Mouse (Mus musculus): ENCODE measurements around the gene Lage3.
"Not testable (repeated sequence)": the region's sequence is repeated elsewhere in the genome, so short reads cannot be mapped to it uniquely, and the experiment has no call there.

Gene Lage3

DNA sequence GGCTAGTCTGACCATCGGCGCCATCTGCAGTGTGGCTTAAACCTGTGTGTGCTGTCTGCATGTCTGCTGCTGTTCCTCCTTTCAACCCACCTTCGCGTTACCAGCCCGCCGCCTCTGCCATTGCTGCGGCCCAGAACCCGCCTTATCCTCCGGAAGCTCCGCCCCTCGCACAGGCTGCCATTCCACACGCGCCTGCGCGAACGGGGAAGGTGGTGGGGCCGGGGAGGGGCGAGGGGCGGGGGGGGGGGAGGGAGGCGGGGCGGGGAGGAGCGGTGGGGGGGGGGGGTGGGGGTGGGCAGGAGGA is at the start of gene Lage3:
TSS of gene Lage3 (minus strand) at position 152 of the 304 bp plus-strand sequence.
- DNase-seq = peak; percentile 99

GRCm38 (mm10) chrX:74400136-74400535 is 46.7 kb upstream of the Lage3 start:
- no peak for DNase-seq

- peak; percentile 99 for DNase-seq
Measured at GRCm38 (mm10) chrX:74392535-74393443, 39.4 kb upstream of the Lage3 start, which contains the start of the genes Fam3a and Ikbkg. TSS of gene Fam3a (minus strand) at chrX:74393272. TSS of gene Ikbkg (plus strand) at chrX:74393290.

DNA sequence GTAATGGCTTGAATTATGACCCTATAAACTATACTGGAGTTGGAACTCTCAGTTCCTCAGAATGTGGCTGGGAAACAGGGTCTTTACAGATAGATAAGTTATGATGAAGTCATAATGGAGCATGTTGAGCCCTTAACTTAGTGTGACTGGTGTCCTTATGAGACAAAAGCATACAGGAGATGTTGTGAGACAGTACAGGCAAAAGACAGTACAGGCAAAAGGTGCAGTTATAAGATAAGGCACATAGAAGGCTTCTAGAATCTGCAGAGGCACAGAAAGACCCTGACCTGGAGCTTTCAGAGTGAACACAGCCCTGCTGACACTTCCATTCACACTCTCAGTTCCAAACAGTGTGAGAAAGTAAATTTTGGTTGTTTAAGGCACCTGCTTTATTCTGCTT is 34.7 kb upstream of the Lage3 start:
- no peak for DNase-seq

DNA sequence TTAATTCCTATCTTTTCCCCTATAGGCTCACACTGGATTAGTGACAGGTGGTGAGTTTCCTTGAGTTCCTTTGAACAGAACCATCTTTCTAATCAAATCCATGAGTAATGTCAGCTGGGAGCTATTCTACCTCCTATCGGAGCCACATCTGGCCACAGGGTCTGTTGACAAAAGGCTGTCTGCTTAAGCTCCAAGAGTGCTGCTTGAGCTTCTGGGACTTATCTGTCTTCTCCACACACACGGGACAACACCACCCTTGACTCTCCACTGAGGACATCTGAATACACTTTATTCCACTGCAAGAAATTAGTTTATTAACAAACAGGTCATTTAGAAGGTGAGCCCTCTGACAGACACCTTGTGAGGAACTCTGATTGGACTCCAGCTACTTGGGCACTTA is 31.0 kb upstream of the Lage3 start:
- no peak for DNase-seq

- DNase-seq = peak; percentile 99
Measured at GRCm38 (mm10) chrX:74372888-74373549, 19.6 kb upstream of the Lage3 start, which contains the start of the genes Ubl4a and Slc10a3. TSS of gene Ubl4a (minus strand) at chrX:74373218. TSS of gene Slc10a3 (minus strand) at chrX:74373349.

GRCm38 (mm10) chrX:74368209-74368909 is 14.9 kb upstream of the Lage3 start:
- DNase-seq = peak; percentile 97

GRCm38 (mm10) chrX:74367512-74367911 is 14.1 kb upstream of the Lage3 start:
- peak; percentile 70 for DNase-seq

DNA sequence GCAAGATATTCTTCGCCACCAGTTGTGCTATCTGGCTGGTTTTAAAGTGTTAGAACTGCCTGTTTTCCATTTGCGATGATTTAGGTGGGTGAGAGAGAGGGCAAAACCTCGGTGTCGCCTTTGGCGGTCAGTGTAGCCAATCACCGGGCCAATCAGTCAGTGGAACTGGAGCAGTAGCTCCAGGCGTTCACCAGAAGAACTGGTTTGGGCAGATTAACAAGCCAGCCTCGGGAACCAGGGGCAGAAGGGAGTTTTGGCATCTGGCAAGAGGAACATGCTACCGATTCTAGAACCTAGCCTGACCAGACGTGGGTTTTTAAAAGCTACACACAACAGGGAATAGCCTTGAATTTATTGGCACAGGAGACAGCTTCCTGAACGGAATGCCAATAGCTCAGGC is 5.8 kb upstream of the Lage3 start:
- no peak for DNase-seq

DNA sequence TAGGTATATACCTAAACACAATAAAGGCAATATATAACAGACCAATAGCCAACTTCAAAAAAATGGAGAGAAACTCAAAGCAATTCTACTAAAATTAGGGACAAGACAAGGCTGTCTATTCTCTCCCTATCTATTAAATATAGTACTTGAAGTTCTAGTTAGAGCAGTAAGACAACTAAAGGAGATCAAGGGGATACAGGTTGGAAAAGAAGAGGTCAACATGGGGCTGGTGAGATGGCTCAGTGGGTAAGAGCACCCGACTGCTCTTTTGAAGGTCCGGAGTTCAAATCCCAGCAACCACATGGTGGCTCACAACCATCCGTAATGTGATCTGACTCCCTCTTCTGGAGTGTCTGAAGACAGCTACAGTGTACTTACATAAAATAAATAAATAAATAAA is 3.7 kb upstream of the Lage3 start:
- DNase-seq = not testable (repeated sequence)

- DNase-seq = no peak
Measured at GRCm38 (mm10) chrX:74352645-74353466, 562 bp downstream of the Lage3 start.

- peak; percentile 25 for DNase-seq
Measured at GRCm38 (mm10) chrX:74330166-74330930, 23.1 kb downstream of the Lage3 start.

GRCm38 (mm10) chrX:74329215-74329671 is 24.2 kb downstream of the Lage3 start:
- DNase-seq = no peak

DNA sequence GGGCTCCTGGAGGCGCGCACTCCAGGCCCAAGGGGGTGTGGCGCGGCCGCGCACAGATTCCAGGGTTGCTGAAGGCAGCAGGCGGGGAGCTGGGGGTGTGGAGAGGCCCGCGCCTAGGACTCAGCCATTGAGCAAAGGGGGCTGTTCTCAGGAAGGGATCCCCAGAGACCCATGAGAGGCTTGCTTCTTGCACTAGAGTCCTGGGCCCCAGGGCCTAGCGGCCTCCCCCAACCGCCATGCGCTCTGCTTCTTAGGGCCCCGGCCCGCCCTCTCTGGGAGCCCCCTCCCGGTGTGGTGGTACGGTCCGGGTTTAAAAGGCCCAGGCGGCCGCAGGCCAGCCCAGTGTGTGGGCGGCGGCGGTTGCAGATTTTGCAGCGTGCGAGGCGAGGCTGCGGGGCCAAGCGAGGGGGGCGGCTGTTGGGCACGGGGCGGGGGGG is 24.7 kb downstream of the Lage3 start, which contains the start of gene Plxna3:
TSS of gene Plxna3 (plus strand) at position 342 of the 437 bp plus-strand sequence.
- peak; percentile 97 for DNase-seq

DNA sequence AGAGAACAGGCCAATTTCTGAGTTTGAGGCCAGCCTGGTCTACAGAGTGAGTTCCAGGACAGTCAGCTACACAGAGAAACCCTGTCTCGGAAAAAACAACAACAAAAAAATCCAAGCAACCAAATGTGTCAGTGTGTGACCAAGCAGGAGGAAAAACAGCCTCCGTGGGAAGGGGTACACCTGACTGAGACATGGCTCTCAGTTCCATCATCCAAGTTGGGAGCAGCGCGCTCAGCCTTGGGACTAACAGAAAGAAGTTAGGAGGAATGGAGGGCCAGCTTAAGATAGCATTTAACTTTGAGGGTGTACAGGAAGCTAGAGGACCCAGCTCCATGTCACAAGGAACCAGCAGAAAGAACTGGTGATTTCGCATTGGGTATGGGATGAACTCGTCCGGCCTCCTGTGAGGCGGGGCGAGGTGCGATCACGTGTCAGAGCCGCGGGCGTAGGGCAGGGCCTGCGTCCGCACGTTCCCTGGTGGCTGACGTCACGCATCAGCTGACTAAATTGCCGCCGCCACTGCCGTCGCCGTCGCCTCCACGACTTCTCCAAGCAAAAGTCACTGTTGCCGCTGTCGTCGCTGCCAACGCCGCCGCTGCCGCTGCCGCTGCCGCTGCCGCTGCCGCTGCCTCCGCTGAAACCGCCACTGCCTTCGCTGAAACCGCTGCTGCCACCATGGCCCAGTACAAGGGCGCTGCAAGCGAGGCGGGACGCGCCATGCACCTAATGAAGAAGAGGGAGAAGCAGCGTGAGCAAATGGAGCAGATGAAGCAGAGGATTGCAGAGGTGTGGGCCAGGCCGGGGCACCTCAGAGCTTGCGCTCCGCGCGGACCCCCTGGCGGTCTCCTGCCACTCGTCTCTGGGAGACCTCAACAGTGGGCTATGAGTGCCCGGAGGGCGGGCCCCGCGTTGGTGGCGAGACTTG is 40.6 kb downstream of the Lage3 start, which contains the start of gene Fam50a:
TSS of gene Fam50a (plus strand) at position 494 of the 925 bp plus-strand sequence.
- peak; percentile 99 for DNase-seq

DNA sequence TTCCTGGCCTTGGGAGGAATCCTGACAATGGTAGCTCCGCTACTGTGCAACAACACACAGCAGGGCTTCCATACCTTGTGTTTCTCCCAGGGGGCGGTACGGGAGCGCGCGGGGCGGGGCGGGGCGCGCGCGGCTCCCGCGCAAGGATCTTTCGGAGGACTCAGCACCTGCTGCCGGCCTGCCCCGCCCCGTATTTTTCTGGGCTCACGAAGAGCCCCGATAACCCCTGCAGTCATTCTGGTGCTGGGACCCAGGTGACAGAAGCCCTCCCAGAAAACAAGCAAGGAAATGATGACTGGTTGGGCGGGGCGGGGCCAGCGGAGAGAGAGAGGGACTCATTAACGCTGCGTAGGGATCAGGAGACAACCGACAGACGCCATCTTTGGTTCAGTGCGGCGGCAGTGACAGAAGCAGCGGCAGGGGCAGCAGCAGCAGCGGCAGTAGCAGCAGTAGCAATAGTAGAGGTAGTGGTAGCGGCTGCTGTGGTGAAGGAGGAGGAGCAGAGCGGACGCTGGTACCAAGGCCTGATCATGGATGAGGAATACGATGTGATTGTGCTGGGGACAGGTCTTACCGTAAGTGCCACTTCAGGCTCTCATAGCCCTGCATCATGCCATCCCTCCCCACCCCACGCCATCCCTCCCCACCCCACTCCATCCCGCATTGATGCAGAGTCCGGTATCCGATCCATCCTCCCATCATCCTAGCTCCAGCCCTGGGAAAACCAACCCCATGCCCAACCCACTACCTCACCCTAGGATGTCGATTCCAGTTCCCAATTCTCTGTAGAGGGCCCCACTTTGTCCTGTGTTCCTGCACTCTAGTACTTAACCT is 48.3 kb downstream of the Lage3 start, which contains the start of gene Gdi1:
TSS of gene Gdi1 (plus strand) at position 132 of the 834 bp plus-strand sequence.
- peak; percentile 98 for DNase-seq

Data from heart, adult 11 months (tissue).